Mouse (Mus musculus): Measurements from ENCODE around the gene Mgarp. TPM values are rescaled to one million over a fixed set of nuclear protein-coding genes. Genes with fewer than 3 reads are reported as not detected.
"Not testable (repeated sequence)": the region's sequence is repeated elsewhere in the genome, so short reads cannot be mapped to it uniquely, and the experiment has no call there.

Mgarp gene
- polyA plus RNA-seq (2015; fragmentation: Nextera tagmentation; extraction: Ambion mirVana), result 2.0 and 2.5 TPM in 2 replicates

DNA sequence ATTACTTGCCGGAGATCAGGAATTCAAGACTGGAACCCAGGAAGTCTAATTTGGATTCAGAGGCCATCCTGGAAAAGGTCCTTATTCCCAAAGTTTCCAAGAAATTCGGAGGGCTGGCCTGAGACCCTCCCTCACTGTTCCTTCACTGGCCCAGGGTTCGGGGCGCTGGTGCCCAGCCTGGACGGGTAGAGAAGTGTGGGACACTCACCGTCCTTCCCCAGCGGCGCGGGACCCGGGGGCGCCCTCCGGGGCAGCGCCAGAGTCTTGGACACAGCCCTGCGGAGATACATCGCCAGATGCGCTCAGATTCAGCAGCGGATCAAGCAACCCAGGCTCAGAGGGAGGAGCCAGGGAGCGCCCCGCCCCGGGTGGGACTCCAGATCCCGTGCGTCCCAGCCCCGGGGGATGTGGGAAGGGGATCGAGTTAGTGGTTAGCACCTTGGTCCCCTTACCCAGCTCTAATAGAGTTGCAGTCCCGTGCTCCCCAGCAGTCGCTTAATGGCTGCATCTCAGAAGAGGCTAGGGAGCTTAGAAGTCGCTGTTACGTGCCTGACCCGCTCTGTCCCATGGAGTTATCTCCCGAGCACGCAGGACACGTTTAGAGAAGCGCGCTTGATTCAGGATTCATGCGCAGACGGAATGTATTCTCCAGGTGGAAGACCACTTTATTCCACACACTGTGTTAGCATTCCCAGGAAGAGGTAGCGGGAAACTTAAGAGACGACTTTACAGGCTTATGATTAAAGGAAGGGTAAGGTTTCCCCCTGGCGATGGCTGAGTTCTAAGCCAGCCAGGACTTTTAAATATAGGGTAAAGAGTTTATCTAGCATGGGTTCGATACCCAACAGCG lies at the start of gene Mgarp:
Gene Mgarp (minus strand): TSS at position 520 of the 850 bp plus-strand sequence.
- Histone ChIP-seq H3K27ac (replicated peaks) (no peak within 1 kb of the TSS), H3K4me3 (peak within 1 kb of the TSS; percentile 46), H3K27me3 (peaks cover 21% of the 10 kb centered on the region)

DNA sequence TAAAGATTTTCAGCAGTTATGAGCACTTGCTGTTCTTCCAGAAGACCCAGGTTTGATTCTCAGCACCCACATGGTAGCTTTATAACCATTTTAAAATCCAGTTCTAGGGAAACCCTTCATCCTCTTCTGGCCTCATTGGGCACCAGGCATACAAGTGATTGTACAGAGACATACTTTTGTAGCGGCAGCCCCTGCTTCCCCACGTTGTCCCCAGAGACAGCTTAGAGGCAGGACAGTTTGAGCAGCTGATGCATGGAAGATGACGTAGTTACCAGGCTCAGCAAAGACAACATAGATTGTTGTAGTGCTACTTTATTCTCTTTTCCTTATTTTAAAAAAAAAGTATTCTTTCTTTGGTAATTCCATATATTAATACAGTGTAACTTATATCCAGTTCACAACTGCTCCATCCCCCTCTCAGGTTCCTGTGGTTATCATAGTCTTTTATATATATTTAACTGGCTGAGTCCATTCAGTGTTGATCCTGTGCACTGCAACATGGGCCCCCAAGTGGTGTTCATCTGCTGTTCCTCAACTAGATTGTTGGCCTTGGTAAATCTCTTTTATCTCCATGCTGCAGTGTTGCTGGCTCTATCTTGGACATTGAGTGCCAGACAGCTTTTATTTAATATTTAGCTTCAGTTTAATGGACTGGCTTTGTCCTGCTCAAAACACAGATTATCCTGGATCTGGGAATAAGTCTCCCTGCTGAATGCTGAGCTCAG lies 38.5 kb upstream of the Mgarp start:
- no peak overlapping the region for H3K9ac ChIP-seq
- no peak overlapping the region for H3K27ac ChIP-seq (replicated peaks)
- H3K27me3 ChIP-seq, result no peaks in the 10 kb centered on the region
- H3K9me3 ChIP-seq, result no peaks in the 10 kb centered on the region
- H3K36me3 ChIP-seq, result peaks cover 8% of the 10 kb centered on the region; the same call in 1 of the 2 replicates
- no peak for ATAC-seq (ENCODE audit: low FRiP score, low read depth)
- 78% methylated on average over 3 of the region's 3 CpGs for WGBS
- H3K4me3 ChIP-seq, result no peak overlapping the region
- no peak overlapping the region for H3K4me2 ChIP-seq
- no peaks in the 10 kb centered on the region for H3K4me1 ChIP-seq (replicated peaks)

More for the DNA sequence above, at the start of gene Mgarp:
- H3K4me1 ChIP-seq (replicated peaks), result peaks cover 9% of the 10 kb centered on the region
- H3K36me3 ChIP-seq, result no peaks in the 10 kb centered on the region
- peak; percentile 75; the same call in 1 of the 2 replicates for ATAC-seq (ENCODE audit: low FRiP score, low read depth)
- 3% methylated on average over 41 of the region's 41 CpGs for WGBS
- no peaks in the 10 kb centered on the region for H3K9me3 ChIP-seq
- H3K4me2 ChIP-seq, result peak within 1 kb of the TSS; percentile 87
- peak within 1 kb of the TSS; percentile 46 for H3K9ac ChIP-seq

GRCm38 (mm10) chr3:51434364-51434763 lies 37.8 kb upstream of the Mgarp start:
- not testable (repeated sequence) for H3K4me2 ChIP-seq; H3K27me3 ChIP-seq; ATAC-seq (ENCODE audit: low FRiP score, low read depth); H3K4me3 ChIP-seq; H3K36me3 ChIP-seq; H3K4me1 ChIP-seq (replicated peaks); H3K27ac ChIP-seq (replicated peaks); H3K9ac ChIP-seq; H3K9me3 ChIP-seq
- WGBS, result 87% methylated on average over 5 of the region's 5 CpGs

GRCm38 (mm10) chr3:51425394-51425793 lies 28.9 kb upstream of the Mgarp start:
- Histone ChIP-seq H3K27me3 (no peaks in the 10 kb centered on the region), H3K27ac (replicated peaks) (no peak overlapping the region), H3K4me1 (replicated peaks) (0 out of 2 replicates have a peak, but pooled peaks cover 3% of the 10 kb centered on the region), H3K4me2 (no peak overlapping the region), H3K9ac (no peak overlapping the region), H3K9me3 (no peaks in the 10 kb centered on the region), H3K36me3 (no peaks in the 10 kb centered on the region), H3K4me3 (no peak overlapping the region)
- no peak for ATAC-seq (ENCODE audit: low FRiP score, low read depth)

GRCm38 (mm10) chr3:51421921-51422320 lies 25.4 kb upstream of the Mgarp start:
- no peak overlapping the region for H3K9ac ChIP-seq
- no peaks in the 10 kb centered on the region for H3K36me3 ChIP-seq
- no peak overlapping the region for H3K4me3 ChIP-seq
- no peak overlapping the region for H3K4me2 ChIP-seq
- no peak for ATAC-seq (ENCODE audit: low FRiP score, low read depth)
- H3K27me3 ChIP-seq, result no peaks in the 10 kb centered on the region
- peaks cover 23% of the 10 kb centered on the region for H3K4me1 ChIP-seq (replicated peaks)
- 91% methylated on average over 3 of the region's 3 CpGs for WGBS
- H3K9me3 ChIP-seq, result no peaks in the 10 kb centered on the region
- H3K27ac ChIP-seq (replicated peaks), result no peak overlapping the region

DNA sequence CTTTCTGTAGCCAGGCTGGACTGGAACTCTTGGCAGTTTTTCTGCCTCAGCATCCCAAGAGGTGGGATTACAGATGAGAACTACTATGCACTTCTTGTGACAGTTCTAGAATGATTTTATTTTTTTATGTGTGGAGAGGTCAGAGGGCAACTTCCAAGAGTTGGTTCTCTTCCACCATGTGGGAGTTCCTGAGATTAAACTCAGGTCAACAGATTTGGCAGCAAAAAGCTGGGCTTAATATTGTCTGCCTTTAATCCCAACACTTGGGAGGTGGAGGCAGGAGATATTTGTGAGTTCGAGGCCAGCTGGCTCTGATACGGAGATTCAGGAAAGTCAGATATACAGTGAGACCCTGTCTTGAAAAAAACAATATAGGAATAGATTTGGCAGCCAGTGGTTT lies 21.4 kb upstream of the Mgarp start:
- Histone ChIP-seq H3K4me3 (0 out of 2 replicates have a peak overlapping the region, but pooled peaks have one; percentile 3), H3K4me2 (peak overlapping the region; percentile 75), H3K27ac (replicated peaks) (no peak overlapping the region), H3K9me3 (no peaks in the 10 kb centered on the region), H3K36me3 (no peaks in the 10 kb centered on the region), H3K9ac (no peak overlapping the region), H3K27me3 (no peaks in the 10 kb centered on the region), H3K4me1 (replicated peaks) (peaks cover 35% of the 10 kb centered on the region)
- no peak for ATAC-seq (ENCODE audit: low FRiP score, low read depth)
- 68% methylated on average over 2 of the region's 2 CpGs for WGBS

GRCm38 (mm10) chr3:51417485-51417884 lies 20.9 kb upstream of the Mgarp start:
- Histone ChIP-seq H3K4me3 (peak overlapping the region; percentile 99), H3K27me3 (no peaks in the 10 kb centered on the region), H3K4me1 (replicated peaks) (peaks cover 35% of the 10 kb centered on the region), H3K9me3 (no peaks in the 10 kb centered on the region), H3K9ac (no peak overlapping the region), H3K4me2 (peak overlapping the region; percentile 75), H3K36me3 (no peaks in the 10 kb centered on the region), H3K27ac (replicated peaks) (no peak overlapping the region)
- 52% methylated on average over 2 of the region's 2 CpGs for WGBS
- ATAC-seq (ENCODE audit: low FRiP score, low read depth), result no peak

DNA sequence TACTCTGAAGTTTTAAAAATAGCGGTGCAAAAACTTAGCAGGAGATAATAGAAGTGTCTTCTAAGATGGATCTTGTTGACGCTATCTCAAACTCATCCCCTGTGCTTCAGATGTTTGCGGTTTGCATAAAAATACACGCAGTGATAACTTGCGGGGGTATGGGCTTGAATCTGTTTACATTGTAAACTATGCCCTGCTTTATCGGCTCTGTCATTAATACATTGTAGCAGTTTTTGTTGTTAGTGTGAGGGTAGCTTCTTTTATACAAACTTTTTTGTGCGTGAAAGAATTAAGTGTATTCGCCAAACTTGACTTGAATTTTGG lies 20.6 kb upstream of the Mgarp start:
- H3K27ac ChIP-seq (replicated peaks), result peak overlapping the region; percentile 90; the same call in 1 of the 2 replicates
- ATAC-seq (ENCODE audit: low FRiP score, low read depth), result no peak
- 9% methylated on average over 8 of the region's 8 CpGs for WGBS

DNA sequence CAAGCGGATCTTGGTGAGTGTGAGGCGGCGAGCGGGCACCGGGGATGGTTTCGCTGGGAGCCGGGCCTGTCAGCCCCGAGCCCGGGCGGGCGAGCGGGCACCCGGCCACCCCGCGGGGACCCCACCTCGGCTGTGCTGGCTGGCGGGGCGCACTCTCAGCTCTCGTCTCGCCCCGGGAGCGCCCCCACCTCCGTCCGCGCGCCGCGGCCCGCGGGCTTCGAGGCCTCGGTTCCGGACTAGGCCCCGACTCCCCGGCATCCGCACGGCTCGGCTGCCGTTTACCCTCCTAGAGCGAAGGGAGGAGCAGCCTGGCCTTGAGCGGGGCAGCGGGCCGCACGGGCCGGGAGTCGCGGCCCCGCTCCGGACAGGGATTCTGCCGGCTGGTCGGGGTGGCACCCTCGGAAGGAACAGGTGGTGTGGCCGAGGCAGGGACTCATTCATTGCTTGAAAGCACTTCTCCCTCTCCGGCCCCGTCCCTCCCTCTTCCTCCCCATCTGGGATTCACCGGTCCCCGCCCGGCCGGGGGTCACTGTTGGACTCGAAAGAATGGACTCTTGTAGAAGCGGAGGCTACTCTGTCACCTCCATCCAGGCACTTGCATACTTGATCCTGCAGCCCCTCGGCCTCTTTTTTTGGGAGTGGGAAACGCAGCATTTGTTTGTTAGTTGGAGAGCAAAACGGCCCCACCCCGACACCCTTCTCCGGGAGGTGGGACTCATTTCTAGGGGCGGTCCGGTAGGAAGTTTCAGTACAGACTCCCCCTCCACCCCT lies 20.0 kb upstream of the Mgarp start:
- Histone ChIP-seq H3K4me1 (replicated peaks) (peaks cover 35% of the 10 kb centered on the region), H3K36me3 (no peaks in the 10 kb centered on the region), H3K4me3 (peak overlapping the region; percentile 99), H3K4me2 (peak overlapping the region; percentile 75), H3K9me3 (no peaks in the 10 kb centered on the region), H3K27ac (replicated peaks) (peak overlapping the region; percentile 90), H3K9ac (peak overlapping the region; percentile 95), H3K27me3 (no peaks in the 10 kb centered on the region)
- WGBS, result under 1% methylated on average over 61 of the region's 68 CpGs
- peak; percentile 51 for ATAC-seq (ENCODE audit: low FRiP score, low read depth)

More for the DNA sequence above, 20.6 kb upstream of the Mgarp start:
- H3K4me2 ChIP-seq, result peak overlapping the region; percentile 75
- peaks cover 35% of the 10 kb centered on the region for H3K4me1 ChIP-seq (replicated peaks)
- H3K36me3 ChIP-seq, result no peaks in the 10 kb centered on the region
- no peaks in the 10 kb centered on the region for H3K27me3 ChIP-seq
- H3K9ac ChIP-seq, result peak overlapping the region; percentile 95
- H3K9me3 ChIP-seq, result no peaks in the 10 kb centered on the region
- peak overlapping the region; percentile 99 for H3K4me3 ChIP-seq

DNA sequence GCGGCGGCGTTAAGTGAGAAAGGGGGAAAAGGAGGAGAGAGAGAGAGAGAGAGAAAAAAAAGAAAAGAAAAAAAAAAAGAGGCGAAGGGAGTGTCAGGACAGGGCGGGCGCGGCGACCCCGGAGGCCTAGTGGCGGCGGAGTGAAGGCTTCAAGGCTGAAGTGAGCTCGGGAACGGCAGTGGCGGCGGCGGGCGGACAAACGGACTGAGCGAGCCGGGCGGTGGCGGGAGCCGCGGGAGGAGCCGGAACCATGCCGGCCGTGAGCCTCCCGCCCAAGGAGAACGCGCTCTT lies 19.5 kb upstream of the Mgarp start:
- Histone ChIP-seq H3K9me3 (no peaks in the 10 kb centered on the region), H3K27ac (replicated peaks) (peak overlapping the region; percentile 90), H3K4me1 (replicated peaks) (peaks cover 35% of the 10 kb centered on the region), H3K36me3 (no peaks in the 10 kb centered on the region), H3K4me2 (peak overlapping the region; percentile 75), H3K27me3 (no peaks in the 10 kb centered on the region), H3K4me3 (peak overlapping the region; percentile 99), H3K9ac (peak overlapping the region; percentile 95)
- ATAC-seq (ENCODE audit: low FRiP score, low read depth), result peak; percentile 65
- under 1% methylated on average over 23 of the region's 30 CpGs for WGBS

DNA sequence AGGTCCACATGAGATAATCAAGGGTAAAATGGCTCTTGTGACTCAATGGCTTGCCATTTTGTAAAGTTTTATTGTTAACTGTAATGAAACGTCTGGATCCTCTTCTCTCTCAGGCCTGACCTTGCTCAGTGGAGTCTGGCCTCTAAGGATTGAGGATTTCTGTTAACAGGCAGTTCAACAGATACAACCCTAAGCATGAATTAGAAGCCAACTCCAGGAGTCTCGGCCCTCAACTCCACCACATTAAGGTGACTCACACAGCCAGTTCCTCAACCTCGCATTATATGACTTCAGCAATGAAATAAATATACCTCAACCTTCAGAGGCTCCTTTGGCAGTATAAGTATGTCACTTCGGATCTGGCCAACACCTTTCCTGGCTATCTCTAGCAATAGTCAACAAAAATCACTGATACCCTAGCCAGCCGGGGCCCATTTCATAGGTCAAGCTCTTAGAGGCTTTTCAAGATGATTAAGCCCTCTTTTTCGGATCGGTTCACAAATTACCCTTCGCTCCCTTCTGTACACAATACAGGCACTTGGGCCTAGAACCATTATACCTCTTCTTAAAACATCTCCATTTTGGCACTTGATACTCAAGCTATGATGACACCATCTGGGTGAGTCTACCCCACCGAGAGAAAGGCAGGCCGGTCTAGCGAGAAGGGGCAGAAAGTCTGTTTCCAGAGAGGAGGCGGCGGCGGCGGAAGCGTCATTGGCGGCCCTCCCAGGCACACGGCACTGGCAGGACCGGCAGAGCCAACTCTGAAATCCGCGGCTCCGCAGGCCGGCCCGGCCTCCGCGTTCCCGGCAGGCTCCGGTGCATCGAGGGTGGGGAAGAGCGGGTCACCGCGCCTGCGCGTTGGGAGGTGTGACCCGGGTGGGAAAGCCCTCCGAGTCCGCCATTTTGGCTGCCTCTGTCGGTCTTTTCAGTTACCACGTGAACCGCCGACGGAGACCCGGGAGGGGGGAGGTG lies 18.8 kb upstream of the Mgarp start, which contains the start of gene Naa15:
Gene Naa15 (plus strand): TSS at position 51 of the 975 bp plus-strand sequence.
- WGBS, result 5% methylated on average over 43 of the region's 43 CpGs
- Histone ChIP-seq H3K9ac (peak within 1 kb of the TSS; percentile 95), H3K9me3 (no peaks in the 10 kb centered on the region), H3K4me2 (peak within 1 kb of the TSS; percentile 75), H3K4me1 (replicated peaks) (peaks cover 35% of the 10 kb centered on the region), H3K4me3 (peak within 1 kb of the TSS; percentile 99), H3K36me3 (no peaks in the 10 kb centered on the region), H3K27me3 (no peaks in the 10 kb centered on the region), H3K27ac (replicated peaks) (peak within 1 kb of the TSS; percentile 90)
- peak; percentile 92 for ATAC-seq (ENCODE audit: low FRiP score, low read depth)
